Mouse (Mus musculus): ENCODE measurements at regions not wholly inside any gene's neighbourhood (a gene's known extent, or its start where the extent isn't known, plus 50 kb on each side); places are given as distances from the start of the nearest gene placed in this dataset.

DNA sequence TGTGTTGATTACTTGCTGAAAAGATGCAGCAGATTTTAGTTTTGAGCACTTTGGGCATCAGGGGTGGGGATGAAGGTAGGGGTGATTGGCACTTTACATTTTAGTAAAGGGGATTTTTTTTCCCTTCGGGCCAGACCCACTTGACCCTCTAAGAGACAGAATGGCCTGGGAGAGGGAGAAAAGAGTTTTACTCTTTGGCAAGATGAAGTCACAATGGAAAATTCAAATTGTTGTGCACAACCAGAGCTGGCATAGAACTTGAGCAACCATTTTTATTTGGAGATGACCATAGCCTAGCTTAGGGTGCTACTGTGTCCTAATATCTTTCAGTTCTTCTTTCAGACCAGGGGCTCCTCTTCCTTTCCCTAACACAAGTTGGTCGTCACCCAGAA lies 88.5 kb upstream of the Ssbp2 start:
- H3K9ac ChIP-seq (ENCODE audit: low read depth, low read length) = no peak overlapping the region
- TF ChIP-seq CTCF (IDR thresholded peaks at IDR 0.05; ENCODE audit: low read depth) = no peak
- no peaks in the 10 kb centered on the region for H3K4me1 ChIP-seq (replicated peaks; ENCODE audit: control insufficient read depth, insufficient read depth, low read length)
- H3K9me3 ChIP-seq (ENCODE audit: control insufficient read depth) = no peaks in the 10 kb centered on the region
- H3K27me3 ChIP-seq (replicated peaks; ENCODE audit: control insufficient read depth, insufficient read depth, low read length) = no peaks in the 10 kb centered on the region
- WGBS = 39% methylated on average over 2 of the region's 2 CpGs
- peak overlapping the region; percentile 90 for H3K4me2 ChIP-seq (replicated peaks; ENCODE audit: low read depth)
- H3K36me3 ChIP-seq (ENCODE audit: control insufficient read depth, insufficient read depth) = no peaks in the 10 kb centered on the region
- peak overlapping the region; percentile 42; the same call in 1 of the 2 replicates for H3K4me3 ChIP-seq (ENCODE audit: low read depth, low read length)
- H3K27ac ChIP-seq (ENCODE audit: low read depth, low read length) = peak overlapping the region; percentile 90; the same call in 1 of the 2 replicates
- no peak for ATAC-seq

DNA sequence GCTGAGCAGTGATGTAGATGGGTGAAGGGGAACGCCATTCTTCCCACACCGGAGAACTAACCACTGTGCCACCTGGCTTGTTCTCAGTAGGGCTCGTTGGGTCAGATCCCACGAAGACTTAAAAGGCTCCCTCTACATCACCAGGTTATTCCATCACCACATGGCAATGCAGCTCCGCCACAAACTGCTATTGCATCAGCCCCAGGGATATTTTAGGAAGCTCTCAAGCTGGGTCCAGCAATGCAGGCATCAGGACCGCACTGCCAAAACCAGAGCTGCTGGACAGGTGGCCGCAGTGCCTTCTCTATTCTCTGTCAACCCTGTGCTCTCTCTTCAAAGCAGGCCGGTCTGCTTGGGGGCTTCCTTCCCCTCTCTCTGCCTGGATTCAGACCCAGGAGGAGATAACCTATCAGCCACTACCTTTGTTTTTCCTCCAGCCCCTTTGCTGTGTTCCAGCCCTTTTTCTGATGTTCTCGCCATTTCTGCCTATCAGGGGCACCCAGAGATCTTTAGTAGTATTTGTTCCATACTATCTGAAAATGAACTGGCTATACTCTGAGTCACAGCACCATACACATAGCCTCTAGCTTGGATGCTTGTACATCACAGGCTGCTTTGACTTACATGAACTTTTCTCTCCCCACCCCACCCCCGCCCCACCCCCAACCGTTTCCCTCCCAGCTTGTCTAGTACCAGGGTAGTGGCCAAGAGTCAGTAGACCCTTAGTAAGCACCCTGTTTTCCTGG lies 87.8 kb upstream of the Ssbp2 start:
- H3K9me3 ChIP-seq (ENCODE audit: control insufficient read depth) = no peaks in the 10 kb centered on the region
- TF ChIP-seq CTCF (IDR thresholded peaks at IDR 0.05; ENCODE audit: low read depth) = no peak
- no peak overlapping the region for H3K27ac ChIP-seq (ENCODE audit: low read depth, low read length)
- H3K4me3 ChIP-seq (ENCODE audit: low read depth, low read length) = no peak overlapping the region
- ATAC-seq = no peak
- H3K4me2 ChIP-seq (replicated peaks; ENCODE audit: low read depth) = no peak overlapping the region
- 61% methylated on average over 11 of the region's 11 CpGs for WGBS
- H3K27me3 ChIP-seq (replicated peaks; ENCODE audit: control insufficient read depth, insufficient read depth, low read length) = no peaks in the 10 kb centered on the region
- no peaks in the 10 kb centered on the region for H3K4me1 ChIP-seq (replicated peaks; ENCODE audit: control insufficient read depth, insufficient read depth, low read length)
- H3K9ac ChIP-seq (ENCODE audit: low read depth, low read length) = no peak overlapping the region
- H3K36me3 ChIP-seq (ENCODE audit: control insufficient read depth, insufficient read depth) = no peaks in the 10 kb centered on the region

DNA sequence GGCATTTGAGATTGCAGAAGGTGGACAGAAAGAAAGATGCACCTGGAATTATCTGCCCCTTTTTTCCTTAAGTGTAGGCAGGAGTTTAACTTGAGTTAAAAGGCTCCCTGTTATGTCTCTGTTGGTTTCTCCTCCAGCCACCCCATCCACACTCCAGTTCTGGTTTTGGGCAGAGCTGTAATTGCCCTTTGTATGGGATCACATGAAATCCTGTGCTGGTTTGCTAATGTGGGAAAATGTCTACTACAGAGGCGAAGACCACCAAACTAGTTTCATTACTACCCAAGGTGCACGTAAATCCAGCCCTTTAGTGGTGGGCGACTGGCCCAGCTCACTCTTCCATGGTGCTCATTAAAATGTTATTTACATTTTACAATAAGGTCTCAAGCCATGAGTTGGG lies 85.9 kb upstream of the Ssbp2 start:
- Histone ChIP-seq H3K27me3 (replicated peaks; ENCODE audit: control insufficient read depth, insufficient read depth, low read length) (no peaks in the 10 kb centered on the region), H3K4me1 (replicated peaks; ENCODE audit: control insufficient read depth, insufficient read depth, low read length) (no peaks in the 10 kb centered on the region), H3K4me3 (ENCODE audit: low read depth, low read length) (no peak overlapping the region), H3K36me3 (ENCODE audit: control insufficient read depth, insufficient read depth) (no peaks in the 10 kb centered on the region), H3K9ac (ENCODE audit: low read depth, low read length) (no peak overlapping the region), H3K4me2 (replicated peaks; ENCODE audit: low read depth) (no peak overlapping the region), H3K9me3 (ENCODE audit: control insufficient read depth) (no peaks in the 10 kb centered on the region), H3K27ac (ENCODE audit: low read depth, low read length) (no peak overlapping the region)
- WGBS = 35% methylated on average over 3 of the region's 3 CpGs
- TF ChIP-seq CTCF (IDR thresholded peaks at IDR 0.05; ENCODE audit: low read depth) = no peak
- no peak for ATAC-seq

DNA sequence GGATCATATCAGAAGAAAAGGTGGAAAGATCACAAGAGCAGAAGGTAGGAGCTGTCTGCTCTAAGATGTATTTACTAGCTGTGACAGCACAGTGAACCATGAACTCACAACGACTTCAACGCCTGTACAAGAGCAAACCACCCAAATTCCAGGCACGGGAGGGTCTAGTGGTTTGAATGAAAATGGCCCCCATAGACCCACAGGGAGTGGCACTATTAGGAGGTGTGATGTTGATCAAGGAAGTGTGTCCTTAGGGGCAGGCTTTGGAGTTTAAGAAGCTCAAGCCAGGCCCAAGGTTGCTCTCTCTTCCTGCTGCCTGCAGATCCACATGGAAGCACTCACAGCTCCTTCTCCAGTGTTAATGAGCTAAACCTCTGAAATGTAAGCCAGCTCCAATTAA lies 83.5 kb upstream of the Ssbp2 start:
- H3K9me3 ChIP-seq (ENCODE audit: control insufficient read depth) = no peaks in the 10 kb centered on the region
- no peaks in the 10 kb centered on the region for H3K4me1 ChIP-seq (replicated peaks; ENCODE audit: control insufficient read depth, insufficient read depth, low read length)
- H3K27ac ChIP-seq (ENCODE audit: low read depth, low read length) = no peak overlapping the region
- no peaks in the 10 kb centered on the region for H3K36me3 ChIP-seq (ENCODE audit: control insufficient read depth, insufficient read depth)
- no peaks in the 10 kb centered on the region for H3K27me3 ChIP-seq (replicated peaks; ENCODE audit: control insufficient read depth, insufficient read depth, low read length)
- TF ChIP-seq CTCF (IDR thresholded peaks at IDR 0.05; ENCODE audit: low read depth) = no peak
- WGBS = 85% methylated on average over 3 of the region's 3 CpGs
- no peak overlapping the region for H3K9ac ChIP-seq (ENCODE audit: low read depth, low read length)
- no peak overlapping the region for H3K4me2 ChIP-seq (replicated peaks; ENCODE audit: low read depth)
- no peak overlapping the region for H3K4me3 ChIP-seq (ENCODE audit: low read depth, low read length)
- ATAC-seq = no peak

DNA sequence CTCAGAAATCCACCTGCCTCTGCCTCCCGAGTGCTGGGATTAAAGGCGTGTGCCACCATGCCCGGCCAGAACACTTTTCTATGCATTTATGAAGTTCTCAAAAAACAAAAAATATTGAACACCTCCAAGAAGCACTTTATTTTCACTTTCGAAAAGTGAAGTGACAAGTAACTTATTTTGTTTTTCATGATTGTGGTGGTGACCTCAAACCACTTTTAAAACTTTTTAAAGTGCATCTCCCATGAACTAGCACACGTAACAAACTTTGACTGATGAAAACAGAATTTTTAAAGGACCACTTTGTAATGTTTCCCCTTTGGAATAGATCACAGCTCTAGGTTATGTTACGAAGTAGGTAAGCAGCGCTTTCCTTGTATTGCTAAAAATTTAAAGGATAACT lies 82.7 kb upstream of the Ssbp2 start:
- no peak for ATAC-seq
- TF ChIP-seq CTCF (IDR thresholded peaks at IDR 0.05; ENCODE audit: low read depth) = no peak
- Histone ChIP-seq H3K9ac (ENCODE audit: low read depth, low read length) (no peak overlapping the region), H3K27me3 (replicated peaks; ENCODE audit: control insufficient read depth, insufficient read depth, low read length) (no peaks in the 10 kb centered on the region), H3K36me3 (ENCODE audit: control insufficient read depth, insufficient read depth) (no peaks in the 10 kb centered on the region), H3K4me3 (ENCODE audit: low read depth, low read length) (no peak overlapping the region), H3K4me1 (replicated peaks; ENCODE audit: control insufficient read depth, insufficient read depth, low read length) (no peaks in the 10 kb centered on the region), H3K27ac (ENCODE audit: low read depth, low read length) (no peak overlapping the region), H3K9me3 (ENCODE audit: control insufficient read depth) (no peaks in the 10 kb centered on the region), H3K4me2 (replicated peaks; ENCODE audit: low read depth) (no peak overlapping the region)
- WGBS = 92% methylated on average over 7 of the region's 7 CpGs

DNA sequence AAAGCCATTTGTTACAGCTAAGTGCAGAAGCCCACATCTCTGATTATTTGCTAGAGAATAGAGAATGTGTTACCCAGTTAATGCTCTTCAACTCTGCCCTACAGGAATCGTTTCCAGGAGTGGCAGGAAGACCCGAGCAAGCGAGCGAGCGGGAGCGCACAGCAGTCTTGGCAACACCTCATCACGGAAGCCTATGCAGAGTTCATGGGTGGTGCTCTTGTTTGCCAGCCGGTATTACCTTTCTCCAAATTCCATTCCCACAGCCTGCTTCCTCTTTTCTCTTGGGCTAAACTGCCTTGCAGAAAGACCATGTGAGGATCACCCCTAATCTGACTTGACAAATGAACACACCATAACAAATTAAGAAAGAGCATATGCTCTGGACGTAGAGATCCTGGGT lies 82.1 kb upstream of the Ssbp2 start:
- H3K4me2 ChIP-seq (replicated peaks; ENCODE audit: low read depth) = no peak overlapping the region
- H3K4me3 ChIP-seq (ENCODE audit: low read depth, low read length) = no peak overlapping the region
- no peaks in the 10 kb centered on the region for H3K36me3 ChIP-seq (ENCODE audit: control insufficient read depth, insufficient read depth)
- no peak overlapping the region for H3K9ac ChIP-seq (ENCODE audit: low read depth, low read length)
- ATAC-seq = no peak
- no peaks in the 10 kb centered on the region for H3K9me3 ChIP-seq (ENCODE audit: control insufficient read depth)
- TF ChIP-seq CTCF (IDR thresholded peaks at IDR 0.05; ENCODE audit: low read depth) = no peak
- no peaks in the 10 kb centered on the region for H3K27me3 ChIP-seq (replicated peaks; ENCODE audit: control insufficient read depth, insufficient read depth, low read length)
- WGBS = 80% methylated on average over 9 of the region's 9 CpGs
- no peaks in the 10 kb centered on the region for H3K4me1 ChIP-seq (replicated peaks; ENCODE audit: control insufficient read depth, insufficient read depth, low read length)
- no peak overlapping the region for H3K27ac ChIP-seq (ENCODE audit: low read depth, low read length)

All from intestine, postnatal 0 days (tissue).